12 mouse cellular contexts compared by ENCODE assay signal in the genomic region with DNA sequence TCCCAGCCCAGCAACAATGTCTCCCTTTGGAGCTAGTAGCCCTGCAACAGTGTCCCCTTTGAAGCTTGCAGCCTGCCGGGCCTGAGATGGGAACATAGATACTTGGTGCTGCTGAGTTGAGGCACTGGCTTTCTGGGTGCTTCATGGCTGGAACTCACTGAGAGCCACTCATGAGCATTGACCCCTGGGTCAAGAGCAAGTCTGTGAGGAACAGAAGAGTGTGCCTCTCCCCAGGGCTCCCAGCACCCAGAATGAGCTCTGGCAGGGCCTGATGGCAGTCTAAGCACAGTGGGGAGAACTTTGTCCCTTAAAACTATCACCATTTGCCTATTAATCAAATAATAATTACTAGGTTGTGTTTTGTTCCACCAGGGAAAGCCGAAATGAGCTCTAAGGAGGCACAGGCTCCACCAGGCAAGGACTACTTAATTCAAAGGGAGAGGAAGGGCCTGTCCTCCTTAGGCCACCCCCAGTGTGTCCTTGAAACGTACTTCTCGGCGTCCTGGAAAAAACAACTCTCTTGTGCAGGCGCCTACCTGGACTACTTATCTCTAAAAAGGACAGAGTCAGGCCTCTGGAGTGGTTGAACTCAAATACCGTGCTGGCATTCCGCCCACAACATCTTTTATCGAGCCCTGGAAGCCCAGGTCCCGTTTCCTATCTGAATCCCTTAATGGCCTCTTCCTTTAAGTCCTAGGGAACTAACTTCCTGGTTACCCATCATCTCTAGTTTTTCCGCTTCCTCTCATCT. TPM values are rescaled to one million over a fixed set of nuclear protein-coding genes. Genes with fewer than 3 reads are reported as not detected.
DNase-seq lines count a peak whose midpoint lies in the region; ATAC-seq and TF ChIP-seq lines count a peak whose summit lies in the region.
"Had no signal": no experiment of that assay in that cellular context is flagged by ENCODE, and none has a peak within 500 bp of the region (broad histone marks: within the 10 kb centered on the region; RNA-seq: fewer than 3 reads in every experiment).

No protein-coding gene starts in this region.

- intact Hi-C loops in heart, postnatal 25 days (cut with DNase I): no loop called here

- ATAC-seq in midbrain, embryonic 15.5 days (replicated peaks): no peak
- ATAC-seq in midbrain, embryonic 13.5 days: no peak
- ATAC-seq in lung, embryonic 14.5 days (ENCODE audit: insufficient read depth): no peak
- no peak for ATAC-seq in megakaryocyte-erythroid progenitor cell, adult 5-6 weeks (replicated peaks; ENCODE audit: low FRiP score, low TSS enrichment, poor library complexity, severe bottlenecking)
- ATAC-seq: CD4-positive, CD25-positive, alpha-beta regulatory T cell, adult 4 months had no signal

- no peak overlapping the region for H3K4me3 ChIP-seq in heart, embryonic 10.5 days
- H3K4me3 ChIP-seq in midbrain, embryonic 15.5 days: no peak overlapping the region
- no peak overlapping the region for H3K4me3 ChIP-seq in midbrain, embryonic 13.5 days (replicated peaks)
- H3K4me3 ChIP-seq in lung, embryonic 14.5 days (ENCODE audit: low read depth, low read length): no peak overlapping the region
- H3K4me3 ChIP-seq: liver, embryonic 13.5 days had no signal

- peaks cover 55% of the 10 kb centered on the region for H3K4me1 ChIP-seq in heart, embryonic 10.5 days
- H3K4me1 ChIP-seq in midbrain, embryonic 15.5 days: peaks cover 32% of the 10 kb centered on the region
- H3K4me1 ChIP-seq in midbrain, embryonic 13.5 days (replicated peaks): peaks cover 43% of the 10 kb centered on the region
- peaks cover 43% of the 10 kb centered on the region for H3K4me1 ChIP-seq in lung, embryonic 14.5 days (ENCODE audit: insufficient read depth)

- 0 out of 2 replicates have a peak, but pooled peaks cover 3% of the 10 kb centered on the region for H3K27me3 ChIP-seq in heart, embryonic 10.5 days (ENCODE audit: insufficient read depth, poor library complexity, severe bottlenecking)
- H3K27me3 ChIP-seq in midbrain, embryonic 15.5 days (replicated peaks): no peaks in the 10 kb centered on the region
- no peaks in the 10 kb centered on the region for H3K27me3 ChIP-seq in midbrain, embryonic 13.5 days
- H3K27me3 ChIP-seq in lung, embryonic 14.5 days (ENCODE audit: insufficient read depth, low read length): no peaks in the 10 kb centered on the region
- H3K27me3 ChIP-seq: liver, embryonic 13.5 days had no signal

- no peak overlapping the region for H3K9ac ChIP-seq in midbrain, embryonic 15.5 days
- H3K9ac ChIP-seq in midbrain, embryonic 13.5 days (replicated peaks): no peak overlapping the region
- no peak overlapping the region for H3K9ac ChIP-seq in lung, embryonic 14.5 days
- H3K9ac ChIP-seq: liver, embryonic 13.5 days had no signal

- no peaks in the 10 kb centered on the region for H3K36me3 ChIP-seq in heart, embryonic 10.5 days
- no peaks in the 10 kb centered on the region for H3K36me3 ChIP-seq in midbrain, embryonic 15.5 days (replicated peaks)
- H3K36me3 ChIP-seq in midbrain, embryonic 13.5 days: no peaks in the 10 kb centered on the region
- no peaks in the 10 kb centered on the region for H3K36me3 ChIP-seq in lung, embryonic 14.5 days (ENCODE audit: insufficient read depth)
- H3K36me3 ChIP-seq: liver, embryonic 13.5 days had no signal

- no peak overlapping the region for H3K4me2 ChIP-seq in midbrain, embryonic 15.5 days
- no peak overlapping the region for H3K4me2 ChIP-seq in midbrain, embryonic 13.5 days (replicated peaks)
- no peak overlapping the region; the same call in 1 of the 2 replicates for H3K4me2 ChIP-seq in lung, embryonic 14.5 days
- H3K4me2 ChIP-seq: liver, embryonic 13.5 days had no signal

- H3K27ac ChIP-seq in heart, embryonic 10.5 days: peak overlapping the region; percentile 72
- peak overlapping the region; percentile 58; the same call in 1 of the 2 replicates for H3K27ac ChIP-seq in midbrain, embryonic 15.5 days
- no peak overlapping the region for H3K27ac ChIP-seq in midbrain, embryonic 13.5 days
- H3K27ac ChIP-seq in lung, embryonic 14.5 days (ENCODE audit: low read depth): peak overlapping the region; percentile 77
- H3K27ac ChIP-seq: liver, embryonic 13.5 days had no signal

- no peak for DNase-seq in heart, embryonic 10.5 days (ENCODE audit: low spot score)
- DNase-seq in heart, postnatal 25 days (ENCODE audit: low spot score): no peak
- peak; percentile 73 for DNase-seq in lung, embryonic 14.5 days
- no peak for DNase-seq in c-Kit-positive CD71-positive TER-119-positive erythroid progenitor cells, embryonic 14.5 days (ENCODE audit: low spot score)
- DNase-seq in right cerebral cortex, postnatal 10 days (ENCODE audit: low spot score in 2 of 2): no peak
- DNase-seq: cerebellum, postnatal 36 days; liver, embryonic 13.5 days; right cerebral cortex, postnatal 14 days had no signal

- no peaks in the 10 kb centered on the region for H3K9me3 ChIP-seq in heart, embryonic 10.5 days
- no peaks in the 10 kb centered on the region for H3K9me3 ChIP-seq in midbrain, embryonic 15.5 days
- H3K9me3 ChIP-seq in midbrain, embryonic 13.5 days: no peaks in the 10 kb centered on the region
- no peaks in the 10 kb centered on the region for H3K9me3 ChIP-seq in lung, embryonic 14.5 days (ENCODE audit: low read depth, low read length)
- H3K9me3 ChIP-seq: liver, embryonic 13.5 days had no signal

- no peak for TF ChIP-seq CTCF in lung, embryonic 14.5 days (IDR thresholded peaks at IDR 0.05; ENCODE audit: low read depth)

- WGBS in heart, embryonic 10.5 days: 38% methylated on average over 11 of the region's 11 CpGs
- 86% methylated on average over 11 of the region's 11 CpGs for WGBS in midbrain, embryonic 15.5 days
- 83% methylated on average over 11 of the region's 11 CpGs for WGBS in midbrain, embryonic 13.5 days
- 51% methylated on average over 11 of the region's 11 CpGs for WGBS in lung, embryonic 14.5 days

RNA-seq across cellular contexts. Expression of a gene that starts 52.1 kb away (rescaled TPM):
- polyA plus RNA-seq in heart, embryonic 10.5 days (2016; fragmentation: Nextera tagmentation; extraction: Ambion mirVana): 18.4 and 25.4 TPM in 2 replicates
- 10 to 100 TPM; 15.3 to 20.8 TPM for total RNA-seq in heart, postnatal 25 days (2021)
- 92.6 and 97.2 TPM in 2 replicates for polyA plus RNA-seq in midbrain, embryonic 15.5 days (2015; fragmentation: Nextera tagmentation; extraction: Ambion mirVana)
- polyA plus RNA-seq in midbrain, embryonic 13.5 days (2015; fragmentation: Nextera tagmentation; extraction: Ambion mirVana): 50.7 and 55.3 TPM in 2 replicates
- polyA plus RNA-seq in lung, embryonic 14.5 days (2014; fragmentation: Nextera tagmentation; extraction: Ambion mirVana): 52.1 and 52.4 TPM in 2 replicates
- 4.3 and 13.0 TPM in 2 replicates for total RNA-seq in megakaryocyte-erythroid progenitor cell, adult 5-6 weeks (2014; fragmentation: Nextera tagmentation)
- 3.0 and 6.8 TPM in 2 replicates for total RNA-seq in megakaryocyte-erythroid progenitor cell, adult 5-6 weeks (2017)
